Mouse (Mus musculus) liver, embryonic 14.5 days (tissue): ENCODE data around the gene Rnf43.

Experiments
- CTCF ChIP-seq: IDR thresholded peaks from 2 replicates; pipeline ENCODE4 v1.5.1; 2016; ENCODE audit warnings: antibody characterized with exemption, low read depth, control low read depth
- EP300 ChIP-seq: IDR thresholded peaks from 2 replicates; pipeline ENCODE4 v1.6.1; 2016; ENCODE audit warnings: antibody characterized with exemption, low read depth

- TF ChIP-seq EP300 (no peak), CTCF (no peak)
Observed at GRCm38 (mm10) chr11:87697131-87697682, 34.7 kb downstream of the Rnf43 start.
